Mouse (Mus musculus) heart, adult 2 months (tissue): Measurements from ENCODE around the gene Ralgps1.

ENCODE experiments used
- CTCF ChIP-seq: fragments of 200-600 bp; IDR thresholded peaks from 2 replicates; pipeline ENCODE4 v1.8.1; 2022; ENCODE audit warnings: antibody characterized with exemption, mild to moderate bottlenecking, moderate library complexity
- EP300 ChIP-seq: fragments of 200-500 bp; IDR thresholded peaks from 2 replicates; pipeline ENCODE4 v1.6.1; 2011; ENCODE audit warnings: low read depth, low read length, control low read depth; ENCODE audit not compliant: insufficient read depth
- POLR2A ChIP-seq: fragments of 200-500 bp; IDR thresholded peaks from 2 replicates; pipeline ENCODE4 v1.6.1; 2011; ENCODE audit warnings: mild to moderate bottlenecking, low read depth, low read length, control low read depth; ENCODE audit not compliant: insufficient read depth

DNA sequence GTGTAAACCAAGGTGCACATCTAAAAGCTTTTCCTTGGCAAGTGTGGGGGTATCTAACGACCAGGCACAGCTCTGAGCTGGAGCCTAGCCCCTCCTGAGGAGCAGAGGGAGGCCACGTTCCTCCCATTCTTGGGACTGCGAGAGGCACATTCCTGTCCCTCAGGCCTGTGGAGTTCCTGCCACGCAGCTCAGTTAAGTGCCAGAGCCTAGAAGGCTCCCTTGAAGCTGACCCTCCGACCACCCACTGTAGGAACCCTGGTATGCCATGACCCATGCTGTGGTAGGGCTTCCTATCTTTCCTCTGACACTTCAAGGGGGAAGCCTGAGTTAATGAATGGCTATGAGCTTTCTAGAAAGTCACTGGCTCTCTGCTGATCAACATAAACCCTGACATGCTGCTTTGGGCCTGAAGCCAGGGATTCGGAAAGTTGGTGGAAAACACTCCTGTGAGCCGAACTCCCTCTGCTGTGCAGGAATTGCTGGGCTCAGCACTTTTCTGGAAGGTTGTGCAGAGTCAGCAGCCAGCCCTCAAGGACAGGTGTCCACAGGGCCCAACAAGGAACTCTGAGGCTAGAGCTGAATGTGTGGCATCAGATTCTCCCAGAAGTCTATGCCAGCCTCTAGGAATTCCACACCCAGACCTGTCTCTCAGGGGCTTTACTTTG, 205.4 kb downstream of the Ralgps1 start:
- TF ChIP-seq CTCF = no peak
- no peak for TF ChIP-seq EP300
- no peak for TF ChIP-seq POLR2A
